Mouse (Mus musculus): ENCODE measurements around the gene Ybx2. TPM values are rescaled to one million over a fixed set of nuclear protein-coding genes. Genes with fewer than 3 reads are reported as not detected.

Ybx2 gene
- polyA plus RNA-seq, 1 experiment from 2014 or later, result 2.0 TPM

DNA sequence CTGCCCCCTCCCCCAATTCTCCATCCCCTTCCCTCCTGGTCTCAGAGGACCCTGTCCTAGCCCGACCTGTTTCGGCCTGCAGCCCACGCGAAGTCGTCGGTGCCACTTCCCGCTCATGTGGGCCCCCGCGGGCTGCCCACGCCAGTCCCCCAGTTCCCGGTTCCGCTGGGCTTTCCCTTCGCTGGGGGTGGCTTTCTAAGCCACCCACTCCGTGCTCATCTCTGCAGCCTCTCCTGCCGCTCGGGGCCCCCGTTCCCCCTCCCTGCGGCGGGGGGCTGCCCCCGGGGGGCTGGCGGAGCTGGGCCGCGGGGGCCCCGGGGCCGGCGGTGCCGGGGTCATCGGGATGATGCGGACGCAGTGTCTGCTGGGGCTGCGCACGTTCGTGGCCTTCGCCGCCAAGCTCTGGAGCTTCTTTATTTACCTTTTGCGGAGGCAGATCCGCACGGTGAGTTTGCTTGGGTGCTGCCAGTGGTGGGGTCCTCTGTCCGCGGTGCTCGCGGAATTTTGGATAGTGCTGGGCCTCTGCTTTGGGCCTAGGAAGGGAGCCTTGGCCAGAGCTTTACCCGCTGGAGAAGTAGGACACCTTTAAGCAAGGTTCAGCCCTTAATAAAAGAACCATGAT, 45.7 kb downstream of the Ybx2 start, which contains the start of gene Ctdnep1:
Gene Ctdnep1 (plus strand): TSS at position 16 of the 622 bp plus-strand sequence.
- H3K27me3 ChIP-seq (replicated peaks), result no peaks in the 10 kb centered on the region
- H3K4me2 ChIP-seq, result peak within 1 kb of the TSS; percentile 94
- peaks cover 44% of the 10 kb centered on the region for H3K36me3 ChIP-seq
- peak within 1 kb of the TSS; percentile 99 for H3K27ac ChIP-seq (ENCODE audit: poor library complexity, severe bottlenecking)
- no peaks in the 10 kb centered on the region for H3K9me3 ChIP-seq (replicated peaks)
- ATAC-seq (ENCODE audit: insufficient number of reproducible peaks, low FRiP score), result 0 out of 2 replicates have a peak, but pooled peaks have one; percentile 0
- peak within 1 kb of the TSS; percentile 98 for H3K9ac ChIP-seq
- WGBS, result under 1% methylated on average over 43 of the region's 43 CpGs
- H3K4me1 ChIP-seq (replicated peaks), result peaks cover 24% of the 10 kb centered on the region
- H3K4me3 ChIP-seq, result peak within 1 kb of the TSS; percentile 87

DNA sequence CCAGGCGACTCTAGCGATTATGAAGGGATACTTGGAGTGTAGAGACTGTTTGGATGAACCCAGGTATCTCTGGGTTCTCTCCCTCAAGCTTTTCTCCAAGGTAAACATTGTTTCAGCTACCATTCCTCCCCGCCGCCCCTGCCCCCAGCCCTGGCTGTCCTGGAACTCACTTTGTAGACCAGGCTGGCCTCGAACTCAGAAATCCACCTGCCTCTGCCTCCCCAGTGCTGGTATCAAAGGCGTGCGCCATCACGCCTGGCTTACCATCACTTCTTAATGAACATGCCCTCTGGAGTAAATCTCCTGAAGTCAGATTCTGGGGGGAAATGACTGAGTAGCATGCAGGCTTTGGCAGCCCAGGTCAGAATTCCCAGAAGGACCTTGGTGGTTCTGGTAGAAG, 46.6 kb downstream of the Ybx2 start, which contains the start of gene Elp5:
Gene Elp5 (minus strand): TSS at position 293 of the 400 bp plus-strand sequence.
- Histone ChIP-seq H3K36me3 (peaks cover 47% of the 10 kb centered on the region), H3K4me1 (replicated peaks) (peaks cover 24% of the 10 kb centered on the region), H3K4me2 (peak within 1 kb of the TSS; percentile 94), H3K27me3 (replicated peaks) (no peaks in the 10 kb centered on the region), H3K27ac (ENCODE audit: poor library complexity, severe bottlenecking) (peak within 1 kb of the TSS; percentile 99), H3K9me3 (replicated peaks) (no peaks in the 10 kb centered on the region), H3K9ac (peak within 1 kb of the TSS; percentile 98), H3K4me3 (peak within 1 kb of the TSS; percentile 87)
- ATAC-seq (ENCODE audit: insufficient number of reproducible peaks, low FRiP score), result no peak
- WGBS, result 52% methylated on average over 8 of the region's 8 CpGs

DNA sequence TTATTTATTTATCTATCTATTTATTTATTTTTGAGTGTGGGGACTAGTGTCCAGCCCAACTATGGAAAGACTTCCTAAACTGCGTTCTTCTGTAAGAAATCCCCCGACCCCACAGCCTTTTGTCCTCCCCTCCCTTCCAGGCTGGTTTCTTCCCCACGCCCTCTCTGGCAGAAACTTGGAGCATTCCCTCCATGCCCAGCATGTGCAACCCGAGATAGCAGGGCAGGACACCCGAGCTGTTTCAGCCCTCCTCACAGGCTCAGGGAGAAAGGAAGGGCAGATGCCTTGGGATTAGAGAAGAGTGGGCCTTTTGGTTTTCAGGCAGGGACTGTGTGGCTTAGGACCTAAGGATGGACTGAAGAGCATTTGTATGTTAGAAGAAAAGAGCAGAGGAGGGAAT, 47.3 kb downstream of the Ybx2 start:
- H3K9ac ChIP-seq, result peak overlapping the region; percentile 98
- peak overlapping the region; percentile 87 for H3K4me3 ChIP-seq
- H3K36me3 ChIP-seq, result peaks cover 48% of the 10 kb centered on the region
- no peaks in the 10 kb centered on the region for H3K27me3 ChIP-seq (replicated peaks)
- no peak for ATAC-seq (ENCODE audit: insufficient number of reproducible peaks, low FRiP score)
- H3K4me1 ChIP-seq (replicated peaks), result peaks cover 24% of the 10 kb centered on the region
- peak overlapping the region; percentile 99 for H3K27ac ChIP-seq (ENCODE audit: poor library complexity, severe bottlenecking)
- no peaks in the 10 kb centered on the region for H3K9me3 ChIP-seq (replicated peaks)
- 14% methylated on average over 5 of the region's 5 CpGs for WGBS
- peak overlapping the region; percentile 94 for H3K4me2 ChIP-seq

DNA sequence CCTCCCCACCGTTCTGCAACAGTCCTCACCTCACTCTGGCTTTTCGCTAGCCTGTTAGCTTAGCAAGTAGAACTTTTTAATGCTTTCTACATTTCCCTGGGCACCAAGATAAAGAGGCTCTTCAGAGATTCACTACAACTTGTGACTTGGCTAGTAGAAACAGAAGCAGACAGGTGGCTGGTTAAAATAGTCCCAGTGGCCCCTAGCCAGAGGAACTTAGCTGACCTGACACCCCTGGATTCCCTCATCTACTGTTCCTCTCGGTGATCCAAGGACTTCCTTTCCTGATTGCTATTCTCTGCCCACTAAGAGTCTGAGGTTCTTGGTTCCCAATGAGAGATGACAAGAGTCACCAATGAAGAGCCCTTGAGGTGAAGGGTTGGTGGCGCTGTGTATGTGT, 47.8 kb downstream of the Ybx2 start:
- H3K36me3 ChIP-seq, result peaks cover 49% of the 10 kb centered on the region
- 78% methylated on average over 4 of the region's 4 CpGs for WGBS
- no peaks in the 10 kb centered on the region for H3K9me3 ChIP-seq (replicated peaks)
- no peak for ATAC-seq (ENCODE audit: insufficient number of reproducible peaks, low FRiP score)
- H3K27ac ChIP-seq (ENCODE audit: poor library complexity, severe bottlenecking), result peak overlapping the region; percentile 99
- peak overlapping the region; percentile 98 for H3K9ac ChIP-seq
- peak overlapping the region; percentile 94 for H3K4me2 ChIP-seq
- peak overlapping the region; percentile 87 for H3K4me3 ChIP-seq
- peaks cover 24% of the 10 kb centered on the region for H3K4me1 ChIP-seq (replicated peaks)
- no peaks in the 10 kb centered on the region for H3K27me3 ChIP-seq (replicated peaks)

DNA sequence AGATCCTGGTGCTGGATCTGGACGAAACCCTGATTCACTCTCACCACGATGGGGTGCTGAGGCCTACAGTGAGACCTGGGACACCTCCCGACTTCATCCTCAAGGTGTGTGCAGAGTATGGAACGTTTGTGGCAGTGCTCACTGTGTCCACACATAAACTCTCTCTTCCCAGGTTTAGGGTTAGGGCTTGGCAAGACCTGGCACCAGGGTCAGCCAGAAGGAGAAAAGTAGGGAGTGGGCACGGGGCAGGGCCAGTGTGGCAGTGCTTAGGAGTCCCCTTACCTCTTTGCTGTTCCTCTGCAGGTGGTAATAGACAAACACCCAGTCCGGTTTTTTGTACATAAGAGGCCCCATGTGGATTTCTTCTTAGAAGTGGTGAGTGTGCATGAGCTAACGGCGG, 48.8 kb downstream of the Ybx2 start:
- Histone ChIP-seq H3K27ac (ENCODE audit: poor library complexity, severe bottlenecking) (no peak overlapping the region), H3K9me3 (replicated peaks) (no peaks in the 10 kb centered on the region), H3K4me3 (no peak overlapping the region), H3K27me3 (replicated peaks) (no peaks in the 10 kb centered on the region), H3K4me2 (no peak overlapping the region), H3K36me3 (peaks cover 54% of the 10 kb centered on the region), H3K4me1 (replicated peaks) (peaks cover 23% of the 10 kb centered on the region), H3K9ac (no peak overlapping the region)
- no peak for ATAC-seq (ENCODE audit: insufficient number of reproducible peaks, low FRiP score)
- WGBS, result 90% methylated on average over 8 of the region's 8 CpGs

DNA sequence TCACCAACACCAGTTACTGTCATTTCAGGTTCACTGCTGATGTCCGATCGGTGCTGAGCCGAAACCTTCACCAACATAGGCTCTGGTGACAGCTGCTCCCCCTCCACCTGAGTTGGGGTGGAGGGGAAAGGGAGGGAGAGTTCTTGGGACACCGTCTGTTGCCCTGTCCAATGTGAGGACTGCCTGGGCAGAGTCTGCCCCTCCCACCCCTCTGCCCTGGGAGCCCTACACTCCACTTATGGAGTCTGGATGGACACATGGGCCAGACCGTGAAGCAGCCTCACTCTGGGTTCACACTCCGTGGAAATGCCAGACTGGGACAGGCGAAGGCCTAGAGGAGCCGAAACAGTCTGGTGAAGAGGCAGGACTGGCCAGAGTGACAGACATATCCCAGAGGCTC, 54.4 kb downstream of the Ybx2 start:
- peak overlapping the region; percentile 74; the same call in 1 of the 2 replicates for H3K4me2 ChIP-seq
- peaks cover 71% of the 10 kb centered on the region for H3K36me3 ChIP-seq
- peaks cover 19% of the 10 kb centered on the region for H3K4me1 ChIP-seq (replicated peaks)
- ATAC-seq (ENCODE audit: insufficient number of reproducible peaks, low FRiP score), result no peak
- peak overlapping the region; percentile 94 for H3K27ac ChIP-seq (ENCODE audit: poor library complexity, severe bottlenecking)
- H3K9me3 ChIP-seq (replicated peaks), result no peaks in the 10 kb centered on the region
- WGBS, result 84% methylated on average over 8 of the region's 8 CpGs
- no peak overlapping the region for H3K9ac ChIP-seq
- H3K4me3 ChIP-seq, result no peak overlapping the region
- H3K27me3 ChIP-seq (replicated peaks), result no peaks in the 10 kb centered on the region

Small RNA genes within 50 kb of the gene (microRNA-seq; reads per million reads assigned to microRNA genes)
- gene Gm44349, result not detected

Other genes with a start within 250 kb of the Ybx2 start
- gene Tnfsf12, start 239.9 kb upstream of the Ybx2 start, polyA plus RNA-seq (2016; fragmentation: Nextera tagmentation; extraction: Ambion mirVana), result 5.6 and 6.9 TPM in 2 replicates
- 1.5 and 3.3 TPM in 2 replicates for gene Tnfsfm13, start 239.7 kb upstream of the Ybx2 start, polyA plus RNA-seq (2016; fragmentation: Nextera tagmentation; extraction: Ambion mirVana)
- 23.7 and 25.2 TPM in 2 replicates for gene Polr2a, start 177.2 kb upstream of the Ybx2 start, polyA plus RNA-seq (2016; fragmentation: Nextera tagmentation; extraction: Ambion mirVana)
- 0.33 TPM in 2 replicates for gene Slc35g3, start 173.8 kb upstream of the Ybx2 start, polyA plus RNA-seq (2016; fragmentation: Nextera tagmentation; extraction: Ambion mirVana)
- 2.9 and 3.3 TPM in 2 replicates for gene Zbtb4, start 169.9 kb upstream of the Ybx2 start, polyA plus RNA-seq (2016; fragmentation: Nextera tagmentation; extraction: Ambion mirVana)
- 5.6 and 7.7 TPM in 2 replicates for gene Chrnb1, start 139.9 kb upstream of the Ybx2 start, polyA plus RNA-seq (2016; fragmentation: Nextera tagmentation; extraction: Ambion mirVana)
- 2.3 and 2.4 TPM in 2 replicates for gene Fgf11, start 133.9 kb upstream of the Ybx2 start, polyA plus RNA-seq (2016; fragmentation: Nextera tagmentation; extraction: Ambion mirVana)
- 1.5 and 1.6 TPM in 2 replicates for gene Tmem102, start 130.2 kb upstream of the Ybx2 start, polyA plus RNA-seq (2016; fragmentation: Nextera tagmentation; extraction: Ambion mirVana)
- not detected in 2 replicates for gene Gm39566, start 120.5 kb upstream of the Ybx2 start, polyA plus RNA-seq (2016; fragmentation: Nextera tagmentation; extraction: Ambion mirVana)
- gene Spem2, start 117.3 kb upstream of the Ybx2 start, polyA plus RNA-seq (2016; fragmentation: Nextera tagmentation; extraction: Ambion mirVana), result not detected in 2 replicates
- not detected in 2 replicates for gene Spem1, start 113.6 kb upstream of the Ybx2 start, polyA plus RNA-seq (2016; fragmentation: Nextera tagmentation; extraction: Ambion mirVana)
- gene Nlgn2, start 98.0 kb upstream of the Ybx2 start, polyA plus RNA-seq (2016; fragmentation: Nextera tagmentation; extraction: Ambion mirVana), result 1.8 and 2.3 TPM in 2 replicates
- gene Tmem256, start 97.3 kb upstream of the Ybx2 start, polyA plus RNA-seq (2016; fragmentation: Nextera tagmentation; extraction: Ambion mirVana), result 289 and 297 TPM in 2 replicates
- gene Plscr3, start 89.4 kb upstream of the Ybx2 start, polyA plus RNA-seq (2016; fragmentation: Nextera tagmentation; extraction: Ambion mirVana), result 77.9 and 82.3 TPM in 2 replicates
- gene Tnk1, start 77.1 kb upstream of the Ybx2 start, polyA plus RNA-seq (2016; fragmentation: Nextera tagmentation; extraction: Ambion mirVana), result 0.28 and 0.32 TPM in 2 replicates
- not detected in 2 replicates for gene Tmem95, start 57.8 kb upstream of the Ybx2 start, polyA plus RNA-seq (2016; fragmentation: Nextera tagmentation; extraction: Ambion mirVana)
- gene Kctd11, start 54.4 kb upstream of the Ybx2 start, polyA plus RNA-seq (2016; fragmentation: Nextera tagmentation; extraction: Ambion mirVana), result 4.1 and 4.5 TPM in 2 replicates
- gene Acap1, start 40.3 kb upstream of the Ybx2 start, polyA plus RNA-seq (2016; fragmentation: Nextera tagmentation; extraction: Ambion mirVana), result 10.3 and 11.2 TPM in 2 replicates
- gene 2810408A11Rik, start 34.8 kb upstream of the Ybx2 start, polyA plus RNA-seq (2016; fragmentation: Nextera tagmentation; extraction: Ambion mirVana), result 4.7 and 5.2 TPM in 2 replicates
- gene Neurl4, start 34.7 kb upstream of the Ybx2 start, polyA plus RNA-seq (2016; fragmentation: Nextera tagmentation; extraction: Ambion mirVana), result 7.6 and 9.2 TPM in 2 replicates
- gene Gps2, start 21.9 kb upstream of the Ybx2 start, polyA plus RNA-seq (2016; fragmentation: Nextera tagmentation; extraction: Ambion mirVana), result 49.2 and 50.6 TPM in 2 replicates
- gene Eif5a, start 13.8 kb upstream of the Ybx2 start, polyA plus RNA-seq (2016; fragmentation: Nextera tagmentation; extraction: Ambion mirVana), result 1,286 and 1,307 TPM in 2 replicates
- 25.9 and 28.8 TPM in 2 replicates for gene Slc2a4, start 12.4 kb downstream of the Ybx2 start, polyA plus RNA-seq (2016; fragmentation: Nextera tagmentation; extraction: Ambion mirVana)
- gene Cldn7, start 29.0 kb downstream of the Ybx2 start, polyA plus RNA-seq (2016; fragmentation: Nextera tagmentation; extraction: Ambion mirVana), result 2.1 and 2.5 TPM in 2 replicates
- gene Ctdnep1, start 45.4 kb downstream of the Ybx2 start, polyA plus RNA-seq (2016; fragmentation: Nextera tagmentation; extraction: Ambion mirVana), result 23.6 and 24.5 TPM in 2 replicates
- 103 and 109 TPM in 2 replicates for gene Elp5, start 46.7 kb downstream of the Ybx2 start, polyA plus RNA-seq (2016; fragmentation: Nextera tagmentation; extraction: Ambion mirVana)
- gene Gabarap, start 55.3 kb downstream of the Ybx2 start, polyA plus RNA-seq (2016; fragmentation: Nextera tagmentation; extraction: Ambion mirVana), result 445 and 451 TPM in 2 replicates
- gene Phf23, start 60.0 kb downstream of the Ybx2 start, polyA plus RNA-seq (2016; fragmentation: Nextera tagmentation; extraction: Ambion mirVana), result 51.0 and 54.1 TPM in 2 replicates
- gene Dvl2, start 64.8 kb downstream of the Ybx2 start, polyA plus RNA-seq (2016; fragmentation: Nextera tagmentation; extraction: Ambion mirVana), result 25.8 and 26.1 TPM in 2 replicates
- 126 and 129 TPM in 2 replicates for gene Acadvl, start 79.6 kb downstream of the Ybx2 start, polyA plus RNA-seq (2016; fragmentation: Nextera tagmentation; extraction: Ambion mirVana)
- gene Dlg4, start 81.1 kb downstream of the Ybx2 start, polyA plus RNA-seq (2016; fragmentation: Nextera tagmentation; extraction: Ambion mirVana), result 4.2 and 6.0 TPM in 2 replicates
- 0.15 and 0.19 TPM in 2 replicates for gene Asgr1, start 118.3 kb downstream of the Ybx2 start, polyA plus RNA-seq (2016; fragmentation: Nextera tagmentation; extraction: Ambion mirVana)
- gene Asgr2, start 156.8 kb downstream of the Ybx2 start, polyA plus RNA-seq (2016; fragmentation: Nextera tagmentation; extraction: Ambion mirVana), result not detected in 2 replicates
- gene Mgl2, start 194.5 kb downstream of the Ybx2 start, polyA plus RNA-seq (2016; fragmentation: Nextera tagmentation; extraction: Ambion mirVana), result 0.24 TPM in 1 of 2 replicates, not detected in the other
- gene Clec10a, start 220.4 kb downstream of the Ybx2 start, polyA plus RNA-seq (2016; fragmentation: Nextera tagmentation; extraction: Ambion mirVana), result not detected in 2 replicates

All from heart, embryonic 12.5 days (tissue).